Mouse (Mus musculus): ENCODE data around the gene Hunk.

DNA sequence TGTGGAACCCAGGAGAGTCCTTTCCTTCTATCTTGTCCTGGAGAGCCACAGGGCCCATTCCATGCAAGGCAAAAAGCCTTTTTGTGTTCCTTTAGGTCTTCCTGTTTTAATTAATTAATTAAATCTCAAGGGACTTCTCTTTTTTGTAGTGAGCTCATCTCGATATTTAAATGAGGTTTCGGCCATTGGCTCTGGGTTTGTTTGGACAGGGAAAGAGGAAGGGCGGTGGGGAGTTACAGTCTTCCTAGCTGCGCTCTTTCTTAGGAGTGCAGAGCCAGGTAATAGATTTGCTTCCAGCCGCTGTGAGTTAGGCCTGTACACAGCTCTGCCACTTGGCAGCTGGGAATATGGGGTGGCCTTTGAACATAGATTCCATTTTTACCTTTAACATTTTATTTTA is 40.4 kb downstream of the Hunk start:
- TF ChIP-seq POLR2A (IDR thresholded peaks at IDR 0.05; ENCODE audit: insufficient read depth, low read depth, low read length) = no peak
- no peak for TF ChIP-seq CTCF (IDR thresholded peaks at IDR 0.05)
